Mouse (Mus musculus) ES-CJ7 (cell line): ENCODE results near the gene Dcpp2.
"Not testable (repeated sequence)": the region's sequence is repeated elsewhere in the genome, so short reads cannot be mapped to it uniquely, and the experiment has no call there.

ENCODE experiments used
- DNase-seq: peaks from one replicate; pipeline ENCODE4 v3.0.0; 2011; ENCODE audit warnings: low read depth, low spot score

Dcpp2 gene

DNA sequence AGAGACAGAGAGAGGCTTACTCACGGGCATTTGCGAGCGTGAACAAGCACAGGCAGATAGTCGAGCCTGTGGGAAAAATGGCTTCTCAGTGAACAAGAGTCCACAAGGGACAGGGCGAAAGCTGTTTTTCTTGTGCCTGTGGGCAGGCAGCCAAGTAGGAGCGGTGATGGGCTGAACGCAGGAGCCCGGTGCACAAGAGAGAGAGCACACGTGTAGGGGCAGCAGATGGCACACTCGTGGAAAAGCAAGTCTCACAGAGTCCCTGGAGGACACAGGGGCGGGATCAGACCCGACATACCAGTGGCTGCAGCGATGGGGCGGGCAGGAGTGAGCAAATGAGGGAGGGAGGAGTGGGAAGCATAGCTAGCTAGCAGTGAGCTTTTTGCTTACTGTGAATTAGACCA is 44.4 kb downstream of the Dcpp2 start:
- peak; percentile 19 for DNase-seq

DNA sequence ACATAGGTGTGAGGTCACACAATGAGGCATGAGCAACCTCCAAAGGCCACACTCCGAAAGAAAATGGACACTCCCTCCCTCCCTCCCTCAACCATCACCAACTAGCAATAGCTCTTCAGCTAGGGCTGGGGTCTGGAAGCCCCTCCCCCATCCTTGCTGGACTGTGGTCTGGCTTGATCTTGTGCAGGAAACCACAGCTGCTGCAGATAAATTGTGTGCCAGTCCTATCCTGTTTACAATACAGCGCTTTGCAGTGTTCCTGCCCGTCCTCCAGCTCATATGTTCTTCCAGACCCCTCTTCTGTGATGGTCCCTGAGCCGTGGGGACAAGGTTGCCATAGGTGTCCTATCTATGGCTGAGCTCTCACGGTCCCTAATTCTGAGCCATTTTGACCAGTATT is 50.5 kb downstream of the Dcpp2 start:
- DNase-seq = no peak

DNA sequence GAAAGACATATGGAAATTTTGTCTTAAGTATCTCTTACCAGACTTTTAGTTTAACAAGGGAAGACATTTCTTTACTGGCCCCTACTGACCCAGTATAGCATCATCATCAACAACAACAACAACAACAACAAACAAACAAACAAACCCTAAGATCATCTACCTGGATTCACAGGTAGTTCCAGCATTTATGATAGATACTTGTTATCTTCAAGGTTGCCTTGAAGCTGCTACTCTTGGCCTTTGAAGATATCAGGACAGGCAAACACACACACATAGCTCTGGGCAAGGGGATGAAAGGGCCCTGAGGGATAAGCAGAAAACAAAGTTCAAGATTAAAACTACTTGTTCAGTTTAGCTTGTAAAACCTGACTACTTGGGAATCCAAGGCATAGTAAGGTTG is 60.7 kb downstream of the Dcpp2 start, which contains the start of gene Sbp:
Sbp (plus strand) TSS at position 301 of the 400 bp plus-strand sequence.
- no peak for DNase-seq

DNA sequence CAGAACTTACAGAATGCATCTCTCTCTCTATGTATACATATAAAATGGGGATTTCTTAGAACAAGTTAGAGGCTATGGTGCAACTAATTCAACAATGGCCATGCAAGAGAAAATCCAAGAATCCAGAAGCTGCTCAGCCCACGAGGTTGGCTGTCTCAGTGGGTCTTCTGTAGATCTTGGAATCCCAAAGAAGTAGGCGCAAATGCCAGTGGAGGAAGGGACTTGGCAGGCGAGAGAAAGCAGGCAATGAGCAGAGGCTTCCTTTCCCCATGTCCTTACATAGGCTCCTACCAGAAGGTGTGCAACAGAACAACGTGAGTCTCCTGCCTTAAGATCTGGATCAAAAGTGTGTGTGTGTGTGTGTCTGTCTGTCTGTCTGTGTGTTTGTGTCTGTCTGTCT is 66.8 kb downstream of the Dcpp2 start:
- DNase-seq = not testable (repeated sequence)

DNA sequence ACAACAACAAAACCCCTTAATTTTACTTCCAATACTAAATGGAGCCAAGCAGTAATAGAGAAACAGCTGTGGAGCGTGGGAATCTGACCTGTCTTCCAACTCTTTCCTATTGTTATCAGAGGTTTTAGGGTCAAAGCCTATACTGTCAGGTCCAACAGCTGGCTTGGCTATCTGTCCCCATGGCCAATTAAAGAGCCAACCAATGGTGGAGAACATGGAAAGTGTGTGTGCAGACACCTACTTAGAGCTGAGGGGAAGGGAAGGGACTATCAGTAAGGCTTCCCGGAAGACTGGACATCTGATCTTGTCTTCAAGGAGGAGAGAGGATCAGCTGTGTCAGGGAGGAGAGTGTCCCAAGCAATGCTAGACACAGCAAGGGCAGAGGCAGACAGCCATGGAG is 68.4 kb downstream of the Dcpp2 start:
- no peak for DNase-seq
